Mouse (Mus musculus): Measurements from ENCODE around the gene Serpinb1c.

GRCm38 (mm10) chr13:32898111-32898510, at the start of gene Serpinb1c:
- TF ChIP-seq CTCF (IDR thresholded peaks at IDR 0.05; ENCODE audit: borderline replicate concordance, control insufficient read depth, extremely low read depth, insufficient read depth, low read length, poor library complexity) (no peak), POLR2A (IDR thresholded peaks at IDR 0.05; ENCODE audit: control insufficient read depth, extremely low read depth, insufficient read depth, low read length, poor library complexity) (no peak)

Measured in thymus, adult 2 months (tissue).